Mouse (Mus musculus): ENCODE measurements around the gene Mrgprh.

- TF ChIP-seq HCFC1 (IDR thresholded peaks at IDR 0.05; ENCODE audit: borderline replicate concordance, insufficient read depth, low read length) = no peak
- TF ChIP-seq MAFK (IDR thresholded peaks at IDR 0.05; ENCODE audit: insufficient read depth, low read depth, low read length) = no peak
Measured at GRCm38 (mm10) chr17:12854386-12854785, 21.4 kb upstream of the Mrgprh start.
